Mouse (Mus musculus): Measurements from ENCODE around the gene Pglyrp1.

GRCm38 (mm10) chr7:18840386-18841173 lies 30.6 kb upstream of the Pglyrp1 start:
- no peak for TF ChIP-seq CTCF (IDR thresholded peaks at IDR 0.05; ENCODE audit: control insufficient read depth, insufficient read depth, low read length)
- TF ChIP-seq POLR2A (IDR thresholded peaks at IDR 0.05; ENCODE audit: borderline replicate concordance, control insufficient read depth, low read depth, low read length) = no peak

Measured in bone marrow, adult 2 months (tissue).